Mouse (Mus musculus): ENCODE results near the gene Lrrc28.
A peak's percentile ranks its signal among the peaks of the same experiment; 100 is the strongest.
"Not testable (repeated sequence)": the region's sequence is repeated elsewhere in the genome, so short reads cannot be mapped to it uniquely, and the experiment has no call there.

Lrrc28 gene

GRCm38 (mm10) chr7:67528063-67528811, 116.8 kb downstream of the Lrrc28 start:
- no peak for DNase-seq (ENCODE audit: low spot score)

- DNase-seq (ENCODE audit: low spot score) = no peak
Observed at GRCm38 (mm10) chr7:67525886-67526580, 119.0 kb downstream of the Lrrc28 start.

GRCm38 (mm10) chr7:67524069-67524468, 121.0 kb downstream of the Lrrc28 start:
- DNase-seq (ENCODE audit: low spot score) = not testable (repeated sequence)

GRCm38 (mm10) chr7:67523400-67523799, 121.7 kb downstream of the Lrrc28 start:
- no peak for DNase-seq (ENCODE audit: low spot score)

- not testable (repeated sequence) for DNase-seq (ENCODE audit: low spot score)
Observed at GRCm38 (mm10) chr7:67521731-67522130, 123.3 kb downstream of the Lrrc28 start.

GRCm38 (mm10) chr7:67520959-67521358, 124.1 kb downstream of the Lrrc28 start:
- no peak for DNase-seq (ENCODE audit: low spot score)

GRCm38 (mm10) chr7:67520001-67520400, 125.1 kb downstream of the Lrrc28 start:
- no peak for DNase-seq (ENCODE audit: low spot score)

GRCm38 (mm10) chr7:67515621-67516020, 129.4 kb downstream of the Lrrc28 start:
- DNase-seq (ENCODE audit: low spot score) = no peak

GRCm38 (mm10) chr7:67514893-67515292, 130.2 kb downstream of the Lrrc28 start:
- DNase-seq (ENCODE audit: low spot score) = no peak

- no peak for DNase-seq (ENCODE audit: low spot score)
Observed at GRCm38 (mm10) chr7:67514380-67514779, 130.7 kb downstream of the Lrrc28 start.

- no peak for DNase-seq (ENCODE audit: low spot score)
Observed at GRCm38 (mm10) chr7:67513656-67514055, 131.4 kb downstream of the Lrrc28 start.

GRCm38 (mm10) chr7:67511606-67512005, 133.5 kb downstream of the Lrrc28 start:
- no peak for DNase-seq (ENCODE audit: low spot score)

GRCm38 (mm10) chr7:67503281-67504010, 141.6 kb downstream of the Lrrc28 start:
- no peak for DNase-seq (ENCODE audit: low spot score)

- no peak for DNase-seq (ENCODE audit: low spot score)
Observed at GRCm38 (mm10) chr7:67502631-67503030, 142.4 kb downstream of the Lrrc28 start.

GRCm38 (mm10) chr7:67500878-67501277, 144.2 kb downstream of the Lrrc28 start:
- DNase-seq (ENCODE audit: low spot score) = peak; percentile 64

- DNase-seq (ENCODE audit: low spot score) = no peak
Observed at GRCm38 (mm10) chr7:67500076-67500828, 144.8 kb downstream of the Lrrc28 start.

- DNase-seq (ENCODE audit: low spot score) = no peak
Observed at GRCm38 (mm10) chr7:67499516-67499915, 145.6 kb downstream of the Lrrc28 start.

- DNase-seq (ENCODE audit: low spot score) = no peak
Observed at GRCm38 (mm10) chr7:67493795-67494687, 151.0 kb downstream of the Lrrc28 start.

GRCm38 (mm10) chr7:67487889-67488411, 157.1 kb downstream of the Lrrc28 start:
- no peak for DNase-seq (ENCODE audit: low spot score)

GRCm38 (mm10) chr7:67486925-67487760, 157.9 kb downstream of the Lrrc28 start:
- peak; percentile 45 for DNase-seq (ENCODE audit: low spot score)

All from embryo, embryonic 10.5 days (tissue).